Mouse (Mus musculus): ENCODE measurements around the gene Msantd2.

DNA sequence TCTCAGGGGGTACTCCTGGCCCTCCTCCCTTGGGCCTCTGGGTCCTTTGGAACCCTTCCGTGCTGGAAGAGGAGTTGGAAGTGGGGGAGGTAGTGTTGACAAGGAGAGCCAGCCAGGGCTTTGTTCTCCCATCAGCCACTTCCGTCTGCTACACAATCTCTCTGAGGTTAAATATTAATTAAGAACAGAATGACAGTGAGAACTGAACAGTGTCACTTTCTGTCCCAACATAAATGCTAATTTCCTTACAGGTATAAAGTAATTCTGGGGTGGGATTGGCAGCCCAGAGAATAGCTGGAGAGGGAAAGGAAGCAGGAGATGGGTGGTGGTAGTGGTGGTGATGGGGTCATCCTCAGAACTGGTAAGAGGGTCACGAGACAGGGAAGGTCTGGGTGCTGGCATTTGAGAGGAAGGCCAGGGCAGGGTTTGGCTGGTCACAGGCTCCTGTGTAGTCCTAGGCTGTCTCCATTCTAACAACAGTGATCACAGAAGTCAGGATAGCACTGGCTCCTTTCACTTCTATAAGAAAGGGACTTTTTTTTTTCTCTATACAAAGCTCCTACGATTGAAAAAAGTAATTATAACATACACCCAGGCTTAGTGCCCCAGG, 79.6 kb downstream of the Msantd2 start:
- TF ChIP-seq CTCF (conservative IDR thresholded peaks at IDR 0.05; ENCODE audit: low read length), result no peak
- TF ChIP-seq POU5F1 (IDR thresholded peaks at IDR 0.05; ENCODE audit: borderline replicate concordance, low read length), result no peak
- no peak for TF ChIP-seq NANOG (IDR thresholded peaks at IDR 0.05; ENCODE audit: borderline replicate concordance, low read length)

Measured in E14TG2a.4 (cell line).